Mouse (Mus musculus): ENCODE measurements at regions not wholly inside any gene's neighbourhood (a gene's known extent, or its start where the extent isn't known, plus 50 kb on each side); places are given as distances from the start of the nearest gene placed in this dataset.

DNA sequence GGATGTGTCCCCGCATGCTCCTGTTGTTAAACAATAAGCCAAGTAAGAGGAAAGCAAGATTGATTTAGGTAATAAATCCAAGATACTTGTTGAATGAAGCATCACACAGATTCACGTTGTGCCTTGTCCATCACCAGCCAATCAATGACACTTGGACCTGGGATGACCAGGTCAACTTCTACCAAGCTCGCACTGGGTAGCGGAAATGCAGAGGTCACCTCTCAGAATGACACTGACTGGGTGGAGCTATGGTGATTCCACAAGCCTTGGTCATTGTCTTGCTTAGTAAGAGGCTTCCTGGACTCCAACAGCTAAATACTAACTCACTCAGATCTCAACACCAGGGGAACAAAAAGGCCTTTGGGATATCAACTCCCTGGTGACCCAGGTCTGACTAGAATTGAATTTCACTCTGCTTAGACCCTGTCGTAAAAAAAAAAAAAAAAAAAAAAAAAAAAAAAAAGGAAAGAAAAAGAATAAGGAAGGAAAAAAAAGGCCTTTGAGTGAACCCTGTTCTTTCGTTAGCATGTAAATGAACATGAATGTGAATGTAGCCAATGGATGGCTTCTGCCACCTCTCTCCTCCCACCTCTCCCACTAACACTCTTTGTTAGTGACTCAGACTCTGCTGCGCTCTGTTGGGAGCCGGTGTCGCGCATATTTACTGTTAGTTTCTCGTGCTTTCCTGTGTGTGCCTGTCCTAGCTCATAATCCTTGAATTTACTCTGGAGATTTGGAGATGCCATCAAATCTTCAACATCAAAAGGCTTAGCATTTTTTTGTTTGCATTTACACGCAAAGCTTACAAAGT is 66.4 kb upstream of the Skap2 start:
- H3K27ac ChIP-seq: no peak overlapping the region
- no peaks in the 10 kb centered on the region for H3K27me3 ChIP-seq (replicated peaks)
- no peak overlapping the region for H3K4me3 ChIP-seq (replicated peaks)
- H3K4me1 ChIP-seq: no peaks in the 10 kb centered on the region
- no peak for ATAC-seq (ENCODE audit: insufficient read depth, low FRiP score, low read depth)
- no peaks in the 10 kb centered on the region for H3K36me3 ChIP-seq
- H3K9me3 ChIP-seq: no peaks in the 10 kb centered on the region
- WGBS: 44% methylated on average over 12 of the region's 12 CpGs
- H3K9ac ChIP-seq: no peak overlapping the region
- 0 out of 2 replicates have a peak overlapping the region, but pooled peaks have one; percentile 19 for H3K4me2 ChIP-seq

DNA sequence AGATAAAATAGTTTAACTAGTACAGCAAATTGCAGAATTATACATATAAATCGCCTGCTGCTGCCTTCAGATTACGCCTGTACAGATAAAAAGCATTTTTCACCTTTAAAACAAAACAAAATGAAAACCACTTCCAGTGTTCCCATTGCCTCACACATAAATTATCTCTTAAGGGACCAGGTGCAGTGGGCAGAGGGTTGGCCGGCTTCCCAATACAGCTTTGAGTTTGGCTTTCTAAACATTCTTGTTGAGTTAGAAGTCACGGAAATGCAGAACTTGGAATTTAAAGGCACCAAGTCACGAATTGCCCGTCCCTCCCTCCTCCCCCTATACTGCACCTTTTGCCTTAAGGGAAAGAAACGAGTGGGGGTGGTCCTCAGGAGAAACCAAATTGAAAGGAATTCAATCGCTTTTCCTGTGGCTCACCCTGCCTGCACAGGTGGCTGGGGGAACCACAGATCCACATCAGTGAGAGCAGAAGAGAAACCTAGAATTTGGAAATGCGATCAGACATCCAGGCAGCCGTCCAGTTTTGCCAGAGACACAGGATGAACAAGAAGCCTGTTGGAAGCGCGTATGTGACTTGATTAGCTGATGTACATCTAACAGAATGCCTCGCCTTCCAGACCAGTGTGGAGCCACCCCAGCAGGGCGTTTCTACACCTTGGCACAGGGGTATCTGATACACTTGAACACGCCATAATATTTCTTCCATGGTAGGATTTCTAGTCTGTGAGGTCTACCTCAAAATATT is 64.0 kb upstream of the Skap2 start:
- Histone ChIP-seq H3K9me3 (no peaks in the 10 kb centered on the region), H3K4me2 (no peak overlapping the region), H3K27ac (no peak overlapping the region), H3K27me3 (replicated peaks) (no peaks in the 10 kb centered on the region), H3K4me1 (no peaks in the 10 kb centered on the region), H3K9ac (no peak overlapping the region), H3K4me3 (replicated peaks) (no peak overlapping the region), H3K36me3 (no peaks in the 10 kb centered on the region)
- ATAC-seq (ENCODE audit: insufficient read depth, low FRiP score, low read depth): no peak
- WGBS: 47% methylated on average over 15 of the region's 15 CpGs

DNA sequence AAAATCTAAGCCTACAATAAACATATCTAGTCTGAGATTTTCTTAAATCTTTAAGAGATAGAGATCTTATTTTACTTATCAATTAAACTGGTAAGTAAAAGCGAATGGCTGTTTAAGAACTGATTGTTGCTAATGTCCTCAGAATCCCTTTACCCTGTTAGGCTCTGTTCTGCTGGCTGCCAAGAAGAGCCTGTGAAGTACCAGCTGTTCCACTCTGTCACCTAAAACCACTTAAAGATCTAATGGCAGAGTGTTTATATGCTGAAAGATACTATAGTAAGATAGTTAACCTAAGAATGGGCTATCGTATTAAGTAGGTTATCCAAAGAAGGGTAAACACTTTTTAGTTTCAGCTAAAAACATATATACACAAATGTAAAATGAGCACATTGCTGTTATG is 62.6 kb upstream of the Skap2 start:
- H3K4me2 ChIP-seq: no peak overlapping the region
- WGBS: 64% methylated on average over 2 of the region's 2 CpGs
- H3K4me3 ChIP-seq (replicated peaks): no peak overlapping the region
- H3K27ac ChIP-seq: no peak overlapping the region
- H3K4me1 ChIP-seq: no peaks in the 10 kb centered on the region
- H3K27me3 ChIP-seq (replicated peaks): no peaks in the 10 kb centered on the region
- H3K9ac ChIP-seq: no peak overlapping the region
- no peaks in the 10 kb centered on the region for H3K9me3 ChIP-seq
- no peaks in the 10 kb centered on the region for H3K36me3 ChIP-seq
- ATAC-seq (ENCODE audit: insufficient read depth, low FRiP score, low read depth): no peak

DNA sequence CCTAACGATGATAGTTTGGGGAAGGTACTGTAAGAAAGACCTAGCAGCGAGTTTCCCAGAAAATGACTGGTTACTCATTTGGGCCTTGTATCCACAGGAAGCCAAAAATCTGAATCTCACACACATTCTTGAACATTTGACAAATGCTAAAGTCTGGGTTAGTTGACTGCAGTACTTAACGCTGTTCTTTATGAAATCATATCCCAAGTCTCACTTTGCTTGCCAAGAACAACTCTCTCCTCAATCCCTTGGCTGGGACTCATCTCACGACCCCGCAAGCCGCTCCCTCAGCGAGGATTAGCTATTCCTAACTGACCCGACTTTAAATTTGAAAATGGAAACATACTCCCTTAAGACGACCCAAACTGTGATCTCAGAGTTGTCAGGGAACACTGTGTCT is 54.8 kb upstream of the Skap2 start:
- H3K9ac ChIP-seq: no peak overlapping the region
- no peaks in the 10 kb centered on the region for H3K9me3 ChIP-seq
- no peaks in the 10 kb centered on the region for H3K27me3 ChIP-seq (replicated peaks)
- no peak overlapping the region for H3K4me2 ChIP-seq
- H3K4me1 ChIP-seq: peaks cover 3% of the 10 kb centered on the region; the same call in 1 of the 2 replicates
- peak overlapping the region; percentile 8; the same call in 1 of the 2 replicates for H3K27ac ChIP-seq
- no peaks in the 10 kb centered on the region for H3K36me3 ChIP-seq
- 40% methylated on average over 9 of the region's 9 CpGs for WGBS
- ATAC-seq (ENCODE audit: insufficient read depth, low FRiP score, low read depth): peak; percentile 58; the same call in 1 of the 2 replicates
- no peak overlapping the region for H3K4me3 ChIP-seq (replicated peaks)

DNA sequence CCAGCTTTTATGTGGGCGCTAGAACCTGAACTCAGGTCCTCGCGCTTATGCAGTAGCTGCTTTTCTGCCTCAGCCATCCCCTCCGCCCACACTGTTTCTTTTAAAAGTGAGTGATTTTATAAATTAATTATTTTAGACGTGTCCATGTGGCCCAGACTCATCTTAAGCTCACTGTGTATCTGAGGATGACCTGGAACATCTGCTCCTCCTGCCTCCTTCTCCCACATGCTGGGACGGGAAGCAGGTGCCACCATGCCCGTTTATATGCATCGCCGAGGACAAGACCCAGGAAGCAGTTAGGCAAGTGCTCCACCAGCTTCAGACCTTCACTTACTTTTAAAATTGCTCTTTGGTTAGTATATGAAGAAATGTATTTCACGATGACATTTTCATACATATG is 53.3 kb upstream of the Skap2 start:
- no peak overlapping the region for H3K4me2 ChIP-seq
- H3K27me3 ChIP-seq (replicated peaks): no peaks in the 10 kb centered on the region
- ATAC-seq (ENCODE audit: insufficient read depth, low FRiP score, low read depth): no peak
- no peaks in the 10 kb centered on the region for H3K36me3 ChIP-seq
- no peaks in the 10 kb centered on the region for H3K9me3 ChIP-seq
- no peak overlapping the region for H3K4me3 ChIP-seq (replicated peaks)
- no peak overlapping the region for H3K9ac ChIP-seq
- 80% methylated on average over 10 of the region's 10 CpGs for WGBS
- H3K27ac ChIP-seq: no peak overlapping the region
- H3K4me1 ChIP-seq: peaks cover 3% of the 10 kb centered on the region; the same call in 1 of the 2 replicates

DNA sequence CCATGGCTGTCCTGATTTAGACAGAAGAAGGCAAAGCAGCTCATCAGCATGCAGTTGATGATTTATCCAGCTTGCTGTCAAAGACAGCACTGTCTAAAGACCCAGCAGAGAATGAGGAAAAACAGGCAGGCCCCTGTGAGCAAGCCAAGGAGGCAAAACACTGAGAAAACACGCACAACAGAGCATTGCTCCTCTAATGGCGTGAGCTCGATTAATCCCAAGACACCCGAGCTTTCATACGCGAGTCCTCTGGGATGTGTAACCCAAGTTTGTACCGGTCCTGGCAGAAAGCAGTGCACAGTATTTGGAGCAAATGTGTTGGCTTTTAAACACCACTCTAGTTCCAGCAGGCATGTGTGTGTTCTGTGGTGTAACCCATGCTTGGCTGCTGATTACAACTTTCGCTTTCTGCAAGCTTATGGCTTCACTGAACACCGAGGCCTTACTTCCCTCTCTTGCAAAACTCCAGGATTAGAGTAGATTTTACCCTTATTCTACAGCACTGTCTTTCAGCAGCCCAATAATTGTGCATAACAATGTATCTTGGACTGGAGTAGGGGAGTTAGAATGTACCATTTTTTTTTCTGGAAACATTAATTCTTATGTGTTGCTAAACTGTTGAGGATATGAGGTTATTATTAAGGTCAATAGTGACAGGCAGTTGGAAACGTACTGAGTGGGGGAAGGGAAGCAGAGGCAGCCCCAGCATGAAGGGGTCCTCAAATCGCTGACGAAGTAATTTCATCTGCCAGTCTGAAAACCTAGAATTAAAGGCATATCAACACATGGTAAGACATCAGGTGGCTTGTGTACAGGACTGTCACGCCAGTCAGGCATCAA is 52.0 kb upstream of the Skap2 start:
- peak overlapping the region; percentile 38; the same call in 1 of the 2 replicates for H3K27ac ChIP-seq
- no peaks in the 10 kb centered on the region for H3K36me3 ChIP-seq
- no peak overlapping the region for H3K9ac ChIP-seq
- H3K27me3 ChIP-seq (replicated peaks): no peaks in the 10 kb centered on the region
- 0 out of 2 replicates have a peak overlapping the region, but pooled peaks have one; percentile 6 for H3K4me2 ChIP-seq
- no peak overlapping the region for H3K4me3 ChIP-seq (replicated peaks)
- ATAC-seq (ENCODE audit: insufficient read depth, low FRiP score, low read depth): peak; percentile 53; the same call in 1 of the 2 replicates
- WGBS: 55% methylated on average over 13 of the region's 13 CpGs
- H3K4me1 ChIP-seq: peaks cover 3% of the 10 kb centered on the region; the same call in 1 of the 2 replicates
- no peaks in the 10 kb centered on the region for H3K9me3 ChIP-seq

Measured in stomach, embryonic 15.5 days (tissue).